Mouse (Mus musculus) liver, embryonic 13.5 days (tissue): ENCODE measurements at regions not wholly inside any gene's neighbourhood (a gene's known extent, or its start where the extent isn't known, plus 50 kb on each side); places are given as distances from the start of the nearest gene placed in this dataset.

Experiments used
- ATAC-seq: fragments of 200-750 bp; cut with Nextera tagmentation; 2 replicates; pipeline ENCODE4 v1.8.0; 2017; ENCODE audit warnings: low read depth, mild to moderate bottlenecking, moderate number of reproducible peaks, moderate library complexity
- DNase-seq: peaks from one replicate; pipeline ENCODE4 v3.0.0; 2022
- H3K27ac ChIP-seq: fragments of 300-500 bp; sonication (generic); 2 replicates; pipeline ENCODE4 v1.5.1; 2015; ENCODE audit warnings: moderate library complexity, mild to moderate bottlenecking, inconsistent platforms
- H3K27me3 ChIP-seq: fragments of 300-500 bp; sonication (generic); 2 replicates; pipeline ENCODE4 v1.6.1; 2015; ENCODE audit warnings: mild to moderate bottlenecking, inconsistent platforms
- H3K36me3 ChIP-seq: fragments of 300-500 bp; sonication (generic); 2 replicates; pipeline ENCODE4 v1.6.1; 2015; ENCODE audit warnings: mild to moderate bottlenecking, inconsistent platforms
- H3K4me1 ChIP-seq: fragments of 300-500 bp; sonication (generic); replicated peaks from 2 replicates; pipeline ENCODE4 v1.6.1; 2015; ENCODE audit warnings: inconsistent platforms
- H3K4me2 ChIP-seq: fragments of 300-500 bp; sonication (generic); 2 replicates; pipeline ENCODE4 v1.6.1; 2015; ENCODE audit warnings: inconsistent platforms, mild to moderate bottlenecking, moderate library complexity
- H3K4me3 ChIP-seq: fragments of 300-500 bp; sonication (generic); replicated peaks from 2 replicates; pipeline ENCODE4 v1.5.1; 2015; ENCODE audit warnings: mild to moderate bottlenecking, inconsistent platforms
- H3K9ac ChIP-seq: fragments of 300-500 bp; sonication (generic); 2 replicates; pipeline ENCODE4 v1.6.1; 2015; ENCODE audit warnings: mild to moderate bottlenecking, inconsistent platforms
- H3K9me3 ChIP-seq: fragments of 300-500 bp; sonication (generic); replicated peaks from 2 replicates; pipeline ENCODE4 v1.6.1; 2016; ENCODE audit warnings: inconsistent platforms
- WGBS: fragments of 180-500 bp; shearing (Covaris S2); methylation state at CpG from one replicate; pipeline ENCODE4 v1.1.7; 2015; ENCODE audit not compliant: insufficient replicate concordance; 5-methylcytosine and 5-hydroxymethylcytosine counted together

GRCm38 (mm10) chr1:83755336-83755735 is 347.3 kb upstream of the Sphkap start:
- H3K4me2 ChIP-seq = no peak overlapping the region
- no peak overlapping the region for H3K27ac ChIP-seq
- no peaks in the 10 kb centered on the region for H3K27me3 ChIP-seq
- H3K9me3 ChIP-seq = no peaks in the 10 kb centered on the region
- no peaks in the 10 kb centered on the region for H3K4me1 ChIP-seq
- H3K36me3 ChIP-seq = no peaks in the 10 kb centered on the region
- ATAC-seq (no peak), DNase-seq (no peak)
- H3K4me3 ChIP-seq = no peak overlapping the region
- WGBS = 69% methylated on average over 1 of the region's 1 CpGs
- no peak overlapping the region for H3K9ac ChIP-seq

- no peak overlapping the region for H3K27ac ChIP-seq
- no peaks in the 10 kb centered on the region for H3K27me3 ChIP-seq
- ATAC-seq = no peak
- no peak overlapping the region for H3K9ac ChIP-seq
- no peak overlapping the region for H3K4me3 ChIP-seq
- H3K4me1 ChIP-seq = no peaks in the 10 kb centered on the region
- 66% methylated on average over 4 of the region's 4 CpGs for WGBS
- no peaks in the 10 kb centered on the region for H3K36me3 ChIP-seq
- H3K4me2 ChIP-seq = no peak overlapping the region
- DNase-seq = no peak
- H3K9me3 ChIP-seq = no peaks in the 10 kb centered on the region
These were observed 345.0 kb upstream of the Sphkap start for GRCm38 (mm10) chr1:83752976-83753375.

GRCm38 (mm10) chr1:83748974-83749373 is 341.0 kb upstream of the Sphkap start:
- 64% methylated on average over 4 of the region's 4 CpGs for WGBS

GRCm38 (mm10) chr1:83748061-83748460 is 340.1 kb upstream of the Sphkap start:
- no peak overlapping the region for H3K4me2 ChIP-seq
- no peaks in the 10 kb centered on the region for H3K9me3 ChIP-seq
- ATAC-seq (no peak), DNase-seq (no peak)
- no peaks in the 10 kb centered on the region for H3K27me3 ChIP-seq
- no peak overlapping the region for H3K4me3 ChIP-seq
- no peaks in the 10 kb centered on the region for H3K36me3 ChIP-seq
- H3K9ac ChIP-seq = no peak overlapping the region
- H3K27ac ChIP-seq = no peak overlapping the region
- WGBS = 61% methylated on average over 3 of the region's 3 CpGs
- no peaks in the 10 kb centered on the region for H3K4me1 ChIP-seq

More at GRCm38 (mm10) chr1:83748974-83749373, 341.0 kb upstream of the Sphkap start:
- no peaks in the 10 kb centered on the region for H3K9me3 ChIP-seq
- H3K9ac ChIP-seq = no peak overlapping the region
- H3K27me3 ChIP-seq = no peaks in the 10 kb centered on the region
- ATAC-seq = no peak
- no peak for DNase-seq
- H3K4me2 ChIP-seq = no peak overlapping the region
- H3K4me1 ChIP-seq = no peaks in the 10 kb centered on the region
- no peaks in the 10 kb centered on the region for H3K36me3 ChIP-seq
- no peak overlapping the region for H3K27ac ChIP-seq
- H3K4me3 ChIP-seq = no peak overlapping the region

- H3K27me3 ChIP-seq = no peaks in the 10 kb centered on the region
- no peaks in the 10 kb centered on the region for H3K4me1 ChIP-seq
- WGBS = 58% methylated on average over 3 of the region's 3 CpGs
- H3K36me3 ChIP-seq = no peaks in the 10 kb centered on the region
- ATAC-seq = no peak
- no peak overlapping the region for H3K27ac ChIP-seq
- H3K4me3 ChIP-seq = no peak overlapping the region
- no peak overlapping the region for H3K9ac ChIP-seq
- H3K9me3 ChIP-seq = no peaks in the 10 kb centered on the region
- H3K4me2 ChIP-seq = no peak overlapping the region
- DNase-seq = no peak
These were observed 339.4 kb upstream of the Sphkap start for GRCm38 (mm10) chr1:83747412-83747811.

- Histone ChIP-seq H3K4me1 (no peaks in the 10 kb centered on the region), H3K4me2 (no peak overlapping the region), H3K27ac (no peak overlapping the region), H3K27me3 (no peaks in the 10 kb centered on the region), H3K4me3 (no peak overlapping the region), H3K9ac (no peak overlapping the region), H3K9me3 (no peaks in the 10 kb centered on the region), H3K36me3 (no peaks in the 10 kb centered on the region)
- no peak for DNase-seq
- WGBS = 26% methylated on average over 6 of the region's 6 CpGs
- ATAC-seq = no peak
These were observed 338.0 kb upstream of the Sphkap start for GRCm38 (mm10) chr1:83746036-83746435.

- ATAC-seq (no peak), DNase-seq (no peak)
- Histone ChIP-seq H3K27ac (no peak overlapping the region), H3K27me3 (no peaks in the 10 kb centered on the region), H3K4me1 (no peaks in the 10 kb centered on the region), H3K9ac (no peak overlapping the region), H3K4me3 (no peak overlapping the region), H3K9me3 (no peaks in the 10 kb centered on the region), H3K36me3 (no peaks in the 10 kb centered on the region), H3K4me2 (no peak overlapping the region)
- WGBS = 34% methylated on average over 2 of the region's 2 CpGs
These were observed 328.6 kb upstream of the Sphkap start for GRCm38 (mm10) chr1:83736428-83737117.

GRCm38 (mm10) chr1:83731682-83732081 is 323.7 kb upstream of the Sphkap start:
- WGBS = 13% methylated on average over 1 of the region's 1 CpGs
- ATAC-seq = no peak

GRCm38 (mm10) chr1:83728810-83729209 is 320.8 kb upstream of the Sphkap start:
- Histone ChIP-seq H3K9me3 (no peaks in the 10 kb centered on the region), H3K4me2 (no peak overlapping the region), H3K9ac (no peak overlapping the region), H3K4me1 (no peaks in the 10 kb centered on the region), H3K27me3 (no peaks in the 10 kb centered on the region), H3K36me3 (no peaks in the 10 kb centered on the region), H3K27ac (no peak overlapping the region), H3K4me3 (no peak overlapping the region)
- no peak for ATAC-seq
- DNase-seq = no peak
- WGBS = 63% methylated on average over 6 of the region's 6 CpGs

More at GRCm38 (mm10) chr1:83731682-83732081, 323.7 kb upstream of the Sphkap start:
- Histone ChIP-seq H3K27me3 (no peaks in the 10 kb centered on the region), H3K4me1 (no peaks in the 10 kb centered on the region), H3K4me3 (no peak overlapping the region), H3K4me2 (no peak overlapping the region), H3K27ac (no peak overlapping the region), H3K36me3 (no peaks in the 10 kb centered on the region), H3K9me3 (no peaks in the 10 kb centered on the region), H3K9ac (no peak overlapping the region)
- no peak for DNase-seq

- no peak for ATAC-seq
These were observed 319.9 kb upstream of the Sphkap start for GRCm38 (mm10) chr1:83727938-83728337.

GRCm38 (mm10) chr1:83727215-83727614 is 319.2 kb upstream of the Sphkap start:
- ATAC-seq (no peak), DNase-seq (no peak)
- 87% methylated on average over 4 of the region's 4 CpGs for WGBS
- Histone ChIP-seq H3K27me3 (no peaks in the 10 kb centered on the region), H3K9ac (no peak overlapping the region), H3K4me3 (no peak overlapping the region), H3K4me2 (no peak overlapping the region), H3K27ac (no peak overlapping the region), H3K4me1 (no peaks in the 10 kb centered on the region), H3K36me3 (no peaks in the 10 kb centered on the region), H3K9me3 (no peaks in the 10 kb centered on the region)

More at GRCm38 (mm10) chr1:83727938-83728337, 319.9 kb upstream of the Sphkap start:
- Histone ChIP-seq H3K36me3 (no peaks in the 10 kb centered on the region), H3K9me3 (no peaks in the 10 kb centered on the region), H3K4me2 (no peak overlapping the region), H3K27me3 (no peaks in the 10 kb centered on the region), H3K4me1 (no peaks in the 10 kb centered on the region), H3K4me3 (no peak overlapping the region), H3K27ac (no peak overlapping the region), H3K9ac (no peak overlapping the region)
- 72% methylated on average over 4 of the region's 4 CpGs for WGBS
- no peak for DNase-seq

- Histone ChIP-seq H3K27ac (no peak overlapping the region), H3K9ac (no peak overlapping the region), H3K36me3 (no peaks in the 10 kb centered on the region), H3K4me3 (no peak overlapping the region), H3K27me3 (no peaks in the 10 kb centered on the region), H3K9me3 (no peaks in the 10 kb centered on the region), H3K4me1 (no peaks in the 10 kb centered on the region), H3K4me2 (no peak overlapping the region)
- DNase-seq (no peak), ATAC-seq (no peak)
- 39% methylated on average over 1 of the region's 1 CpGs for WGBS
These were observed 315.1 kb upstream of the Sphkap start for GRCm38 (mm10) chr1:83723096-83723495.
